Mouse (Mus musculus) kidney, postnatal 4 days (tissue): ENCODE measurements around the gene Wasf2.

Source experiments
- DNase-seq, 2 experiments: peaks; one replicate each; pipeline ENCODE4 v3.0.0; 2021; ENCODE audit warnings: mixed read lengths in 2 of 2

Gene Wasf2

GRCm38 (mm10) chr4:133127079-133127478, 3.2 kb upstream of the Wasf2 start:
- DNase-seq: no peak

- no peak for DNase-seq
Observed at GRCm38 (mm10) chr4:133127894-133128293, 2.4 kb upstream of the Wasf2 start.

- DNase-seq: no peak
Observed at GRCm38 (mm10) chr4:133129391-133129790, 914 bp upstream of the Wasf2 start.

- DNase-seq: peak; percentile 34 to 52
Observed at GRCm38 (mm10) chr4:133130890-133131741, 811 bp downstream of the Wasf2 start.

GRCm38 (mm10) chr4:133132027-133132426, 1.7 kb downstream of the Wasf2 start:
- DNase-seq: peak; percentile 57 to 73

- no peak for DNase-seq
Observed at GRCm38 (mm10) chr4:133136946-133137345, 6.6 kb downstream of the Wasf2 start.

- no peak for DNase-seq
Observed at GRCm38 (mm10) chr4:133138971-133139370, 8.7 kb downstream of the Wasf2 start.

- no peak for DNase-seq
Observed at GRCm38 (mm10) chr4:133155006-133155405, 24.7 kb downstream of the Wasf2 start.

- no peak for DNase-seq
Observed at GRCm38 (mm10) chr4:133155726-133156125, 25.4 kb downstream of the Wasf2 start.

GRCm38 (mm10) chr4:133156422-133156821, 26.1 kb downstream of the Wasf2 start:
- DNase-seq: no peak

GRCm38 (mm10) chr4:133156831-133157230, 26.5 kb downstream of the Wasf2 start:
- DNase-seq: no peak

- no peak for DNase-seq
Observed at GRCm38 (mm10) chr4:133159127-133159526, 28.8 kb downstream of the Wasf2 start.

- DNase-seq: no peak
Observed at GRCm38 (mm10) chr4:133159646-133160045, 29.3 kb downstream of the Wasf2 start.

- DNase-seq: no peak
Observed at GRCm38 (mm10) chr4:133160211-133160610, 29.9 kb downstream of the Wasf2 start.

GRCm38 (mm10) chr4:133160821-133161220, 30.5 kb downstream of the Wasf2 start:
- DNase-seq: no peak

GRCm38 (mm10) chr4:133162196-133162595, 31.9 kb downstream of the Wasf2 start:
- DNase-seq: no peak

- DNase-seq: no peak
Observed at GRCm38 (mm10) chr4:133166773-133167172, 36.5 kb downstream of the Wasf2 start.

- no peak for DNase-seq
Observed at GRCm38 (mm10) chr4:133169237-133170055, 39.1 kb downstream of the Wasf2 start.

GRCm38 (mm10) chr4:133170056-133170524, 39.8 kb downstream of the Wasf2 start:
- no peak for DNase-seq

- no peak for DNase-seq
Observed at GRCm38 (mm10) chr4:133170616-133171015, 40.3 kb downstream of the Wasf2 start.

- DNase-seq: no peak
Observed at GRCm38 (mm10) chr4:133172451-133172850, 42.1 kb downstream of the Wasf2 start.

- DNase-seq: peak in 1 of 2 experiments; percentile 45
Observed at GRCm38 (mm10) chr4:133174361-133174760, 44.1 kb downstream of the Wasf2 start.

- DNase-seq: no peak
Observed at GRCm38 (mm10) chr4:133175274-133175673, 45.0 kb downstream of the Wasf2 start.
